Mouse (Mus musculus): ENCODE measurements around the gene Immp2l. TPM values are rescaled to one million over a fixed set of nuclear protein-coding genes. Genes with fewer than 3 reads are reported as not detected.

Gene Immp2l
- polyA plus RNA-seq, 1 experiment from 2014 or later = 7.4 TPM

DNA sequence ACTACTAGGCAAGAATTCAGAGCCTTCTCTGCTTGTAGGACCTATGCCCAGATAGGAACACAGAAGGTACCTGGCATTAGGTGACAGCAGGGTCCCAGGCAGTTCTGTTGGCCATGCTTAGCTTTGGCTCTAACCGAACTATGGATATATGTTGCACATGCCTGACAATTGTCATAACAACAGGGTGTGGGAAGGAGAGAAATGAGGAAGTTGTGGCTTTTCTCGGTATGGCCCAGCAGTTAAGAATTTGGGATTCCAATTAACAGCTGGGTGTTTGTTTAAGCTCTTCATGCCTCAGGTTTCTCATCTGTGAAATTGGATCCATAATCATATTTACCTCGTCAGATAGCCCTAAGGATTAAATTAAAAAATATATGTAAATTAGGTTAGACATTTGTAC lies 854.6 kb downstream of the Immp2l start:
- no peaks in the 10 kb centered on the region for H3K4me1 ChIP-seq (ENCODE audit: control insufficient read depth, insufficient read depth, low read length)
- H3K4me2 ChIP-seq (replicated peaks; ENCODE audit: low read depth, low read length) = no peak overlapping the region
- H3K9me3 ChIP-seq (ENCODE audit: control insufficient read depth, low read length) = no peaks in the 10 kb centered on the region
- H3K27ac ChIP-seq (ENCODE audit: low read depth, low read length) = no peak overlapping the region
- H3K27me3 ChIP-seq (ENCODE audit: control insufficient read depth, insufficient read depth, low read length) = no peaks in the 10 kb centered on the region
- ATAC-seq (ENCODE audit: low FRiP score, low TSS enrichment) = no peak
- no peak overlapping the region for H3K4me3 ChIP-seq (ENCODE audit: low read length)
- 80% methylated on average over 3 of the region's 3 CpGs for WGBS
- H3K9ac ChIP-seq (ENCODE audit: low read depth, low read length) = no peak overlapping the region
- no peaks in the 10 kb centered on the region for H3K36me3 ChIP-seq (ENCODE audit: control insufficient read depth, insufficient read depth, low read length)

DNA sequence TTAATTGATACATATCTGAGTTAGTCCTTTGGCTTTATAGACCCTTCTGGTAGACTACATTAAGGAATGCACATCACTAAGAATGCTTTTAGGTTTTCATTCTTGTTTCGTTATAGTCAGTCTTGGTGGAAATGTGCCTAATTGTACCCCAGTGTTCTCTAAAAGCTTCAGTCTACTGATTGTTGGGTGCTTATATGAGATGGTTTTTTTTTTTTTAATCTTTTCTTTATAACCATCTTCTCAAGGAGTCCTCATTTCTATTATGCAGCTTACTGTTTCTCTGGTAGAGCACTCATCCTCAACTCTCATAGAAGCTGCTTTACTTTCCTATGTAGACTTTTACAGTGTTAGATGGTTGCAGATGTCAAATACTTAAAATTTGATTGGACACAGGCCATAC lies 855.1 kb downstream of the Immp2l start:
- Histone ChIP-seq H3K4me1 (ENCODE audit: control insufficient read depth, insufficient read depth, low read length) (no peaks in the 10 kb centered on the region), H3K36me3 (ENCODE audit: control insufficient read depth, insufficient read depth, low read length) (no peaks in the 10 kb centered on the region), H3K4me3 (ENCODE audit: low read length) (no peak overlapping the region), H3K27ac (ENCODE audit: low read depth, low read length) (no peak overlapping the region), H3K27me3 (ENCODE audit: control insufficient read depth, insufficient read depth, low read length) (no peaks in the 10 kb centered on the region), H3K9me3 (ENCODE audit: control insufficient read depth, low read length) (no peaks in the 10 kb centered on the region), H3K4me2 (replicated peaks; ENCODE audit: low read depth, low read length) (no peak overlapping the region), H3K9ac (ENCODE audit: low read depth, low read length) (no peak overlapping the region)
- ATAC-seq (ENCODE audit: low FRiP score, low TSS enrichment) = no peak
- 94% methylated on average over 1 of the region's 1 CpGs for WGBS

DNA sequence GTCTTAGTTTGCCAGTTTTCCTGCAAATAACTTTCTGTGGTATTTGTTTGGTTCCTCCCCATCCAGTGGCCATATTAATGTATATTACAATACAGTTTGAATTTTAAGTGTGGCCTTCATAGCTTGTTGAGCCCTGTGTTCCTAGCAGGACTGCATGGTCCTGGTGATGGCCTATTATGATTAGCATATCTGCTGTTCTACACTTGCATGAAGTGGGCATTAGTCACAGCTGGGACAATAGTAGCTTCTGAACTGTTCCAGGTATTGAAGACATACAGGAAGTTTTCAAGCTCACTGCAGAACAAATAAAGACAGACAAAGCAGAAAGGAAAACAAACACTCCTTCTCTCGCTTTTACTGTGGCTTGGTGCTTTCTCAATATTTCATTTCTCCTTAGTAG lies 855.5 kb downstream of the Immp2l start:
- no peak overlapping the region for H3K4me2 ChIP-seq (replicated peaks; ENCODE audit: low read depth, low read length)
- 61% methylated on average over 1 of the region's 1 CpGs for WGBS
- H3K27me3 ChIP-seq (ENCODE audit: control insufficient read depth, insufficient read depth, low read length) = no peaks in the 10 kb centered on the region
- no peaks in the 10 kb centered on the region for H3K36me3 ChIP-seq (ENCODE audit: control insufficient read depth, insufficient read depth, low read length)
- no peaks in the 10 kb centered on the region for H3K4me1 ChIP-seq (ENCODE audit: control insufficient read depth, insufficient read depth, low read length)
- no peak overlapping the region for H3K4me3 ChIP-seq (ENCODE audit: low read length)
- no peak for ATAC-seq (ENCODE audit: low FRiP score, low TSS enrichment)
- no peak overlapping the region for H3K27ac ChIP-seq (ENCODE audit: low read depth, low read length)
- H3K9me3 ChIP-seq (ENCODE audit: control insufficient read depth, low read length) = no peaks in the 10 kb centered on the region
- H3K9ac ChIP-seq (ENCODE audit: low read depth, low read length) = no peak overlapping the region

DNA sequence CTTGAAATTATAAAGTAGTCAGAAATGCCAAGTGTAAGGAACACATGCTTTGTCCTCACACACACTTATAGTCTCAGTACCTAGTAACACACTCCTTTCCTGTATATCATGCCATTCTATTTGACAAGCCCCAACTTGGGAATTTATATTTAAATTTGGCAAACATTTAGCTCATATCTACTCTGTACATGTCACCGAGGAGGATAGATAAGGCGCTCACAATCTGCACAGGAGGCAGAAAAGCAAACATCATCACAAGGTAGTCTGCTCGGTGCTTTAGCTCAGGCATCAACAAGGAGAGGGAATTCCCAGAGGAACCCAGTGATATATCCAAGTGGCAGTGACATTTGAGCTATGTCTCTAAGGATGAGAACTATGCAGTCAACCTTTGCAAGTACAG lies 856.9 kb downstream of the Immp2l start:
- H3K4me2 ChIP-seq (replicated peaks; ENCODE audit: low read depth, low read length) = no peak overlapping the region
- H3K9ac ChIP-seq (ENCODE audit: low read depth, low read length) = no peak overlapping the region
- H3K27ac ChIP-seq (ENCODE audit: low read depth, low read length) = no peak overlapping the region
- H3K9me3 ChIP-seq (ENCODE audit: control insufficient read depth, low read length) = no peaks in the 10 kb centered on the region
- no peaks in the 10 kb centered on the region for H3K36me3 ChIP-seq (ENCODE audit: control insufficient read depth, insufficient read depth, low read length)
- WGBS = 86% methylated on average over 3 of the region's 3 CpGs
- no peak for ATAC-seq (ENCODE audit: low FRiP score, low TSS enrichment)
- no peak overlapping the region for H3K4me3 ChIP-seq (ENCODE audit: low read length)
- no peaks in the 10 kb centered on the region for H3K4me1 ChIP-seq (ENCODE audit: control insufficient read depth, insufficient read depth, low read length)
- H3K27me3 ChIP-seq (ENCODE audit: control insufficient read depth, insufficient read depth, low read length) = no peaks in the 10 kb centered on the region

DNA sequence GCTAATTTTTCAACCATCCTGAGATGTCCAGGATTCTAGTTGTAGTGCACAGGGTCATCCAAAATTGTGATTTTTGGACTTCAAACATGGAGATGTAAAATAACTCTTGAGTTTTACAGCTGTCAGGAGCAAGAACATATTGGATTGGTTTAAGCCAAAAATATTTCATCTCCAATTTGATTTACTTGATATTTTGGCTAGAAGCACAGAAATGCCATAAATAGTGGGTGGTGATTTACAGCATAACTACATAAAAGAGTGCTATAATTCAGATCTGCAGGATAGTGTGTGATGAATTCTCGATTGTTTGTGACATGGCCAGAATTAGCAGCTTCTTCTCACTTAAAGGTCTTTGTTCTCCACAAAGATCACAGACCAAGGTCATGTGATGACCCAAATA lies 884.1 kb downstream of the Immp2l start:
- Histone ChIP-seq H3K9ac (ENCODE audit: low read depth, low read length) (no peak overlapping the region), H3K36me3 (ENCODE audit: control insufficient read depth, insufficient read depth, low read length) (no peaks in the 10 kb centered on the region), H3K27ac (ENCODE audit: low read depth, low read length) (no peak overlapping the region), H3K4me2 (replicated peaks; ENCODE audit: low read depth, low read length) (no peak overlapping the region), H3K27me3 (ENCODE audit: control insufficient read depth, insufficient read depth, low read length) (no peaks in the 10 kb centered on the region), H3K4me1 (ENCODE audit: control insufficient read depth, insufficient read depth, low read length) (no peaks in the 10 kb centered on the region), H3K9me3 (ENCODE audit: control insufficient read depth, low read length) (no peaks in the 10 kb centered on the region), H3K4me3 (ENCODE audit: low read length) (no peak overlapping the region)
- ATAC-seq (ENCODE audit: low FRiP score, low TSS enrichment) = 0 out of 2 replicates have a peak, but pooled peaks have one; percentile 24
- WGBS = 53% methylated on average over 1 of the region's 1 CpGs

DNA sequence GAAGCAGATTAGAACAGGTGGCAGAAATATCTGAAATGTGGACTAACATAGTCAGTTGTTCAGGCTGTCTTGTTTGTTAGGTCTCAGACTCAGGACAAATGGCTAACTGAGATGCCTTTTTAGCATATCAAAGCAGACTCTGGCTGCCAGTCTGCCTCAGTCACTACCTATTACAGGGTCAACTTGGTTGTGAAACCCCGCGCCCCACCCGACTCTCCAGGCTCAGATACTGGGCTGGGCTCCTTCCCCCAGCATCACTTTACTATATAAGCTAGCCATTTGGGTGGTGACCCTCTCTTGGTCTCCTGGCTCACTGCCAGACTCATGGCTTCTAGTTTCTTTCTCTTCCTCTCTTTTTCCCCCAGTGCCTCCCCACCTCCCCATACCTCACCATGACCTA lies 887.7 kb downstream of the Immp2l start:
- no peaks in the 10 kb centered on the region for H3K9me3 ChIP-seq (ENCODE audit: control insufficient read depth, low read length)
- no peak for ATAC-seq (ENCODE audit: low FRiP score, low TSS enrichment)
- no peaks in the 10 kb centered on the region for H3K4me1 ChIP-seq (ENCODE audit: control insufficient read depth, insufficient read depth, low read length)
- H3K9ac ChIP-seq (ENCODE audit: low read depth, low read length) = no peak overlapping the region
- H3K36me3 ChIP-seq (ENCODE audit: control insufficient read depth, insufficient read depth, low read length) = no peaks in the 10 kb centered on the region
- no peaks in the 10 kb centered on the region for H3K27me3 ChIP-seq (ENCODE audit: control insufficient read depth, insufficient read depth, low read length)
- no peak overlapping the region for H3K4me3 ChIP-seq (ENCODE audit: low read length)
- 86% methylated on average over 3 of the region's 3 CpGs for WGBS
- no peak overlapping the region for H3K27ac ChIP-seq (ENCODE audit: low read depth, low read length)
- no peak overlapping the region for H3K4me2 ChIP-seq (replicated peaks; ENCODE audit: low read depth, low read length)

DNA sequence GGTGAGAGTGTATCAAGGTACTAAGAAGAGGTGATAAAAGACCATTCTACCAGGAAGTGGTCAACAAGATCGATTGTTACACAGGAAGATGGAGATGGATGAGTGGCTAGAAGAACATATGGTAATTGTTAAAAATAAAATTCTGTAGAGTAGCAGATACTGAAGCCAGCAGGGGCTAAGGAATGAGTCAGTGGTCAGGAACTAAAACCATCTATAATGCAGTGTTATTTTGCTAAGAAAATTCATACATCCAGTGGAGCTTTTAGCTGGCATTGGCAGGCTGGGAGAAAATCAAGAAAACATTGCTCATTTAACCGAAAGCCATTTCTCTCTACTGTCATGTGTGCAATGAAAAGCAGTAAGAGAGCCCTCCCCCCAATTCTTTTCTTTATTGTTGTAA lies 913.9 kb downstream of the Immp2l start:
- WGBS = 82% methylated on average over 2 of the region's 2 CpGs
- Histone ChIP-seq H3K4me1 (ENCODE audit: control insufficient read depth, insufficient read depth, low read length) (no peaks in the 10 kb centered on the region), H3K4me2 (replicated peaks; ENCODE audit: low read depth, low read length) (no peak overlapping the region), H3K36me3 (ENCODE audit: control insufficient read depth, insufficient read depth, low read length) (no peaks in the 10 kb centered on the region), H3K4me3 (ENCODE audit: low read length) (no peak overlapping the region), H3K9ac (ENCODE audit: low read depth, low read length) (no peak overlapping the region), H3K27me3 (ENCODE audit: control insufficient read depth, insufficient read depth, low read length) (no peaks in the 10 kb centered on the region), H3K9me3 (ENCODE audit: control insufficient read depth, low read length) (no peaks in the 10 kb centered on the region), H3K27ac (ENCODE audit: low read depth, low read length) (no peak overlapping the region)
- no peak for ATAC-seq (ENCODE audit: low FRiP score, low TSS enrichment)

DNA sequence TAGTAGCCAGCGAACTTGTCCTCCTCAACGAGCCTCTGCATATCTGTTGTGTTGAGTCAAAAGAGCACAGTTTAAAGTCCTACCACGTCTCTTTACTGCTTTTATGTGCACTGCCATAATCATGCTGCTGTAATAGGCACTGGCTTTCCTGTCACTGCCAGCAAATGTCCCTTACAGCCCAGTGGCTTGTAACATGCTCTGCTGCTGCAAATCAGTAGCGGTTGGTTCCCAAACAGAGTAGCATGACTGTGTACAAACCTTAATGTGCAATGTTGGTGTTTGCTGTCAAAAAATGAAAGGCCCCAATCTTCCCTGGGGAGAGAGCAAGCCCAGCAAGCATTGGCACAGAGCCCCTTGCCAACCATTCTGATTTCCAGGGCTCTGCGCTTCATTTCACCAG lies 918.0 kb downstream of the Immp2l start:
- no peaks in the 10 kb centered on the region for H3K27me3 ChIP-seq (ENCODE audit: control insufficient read depth, insufficient read depth, low read length)
- 77% methylated on average over 5 of the region's 5 CpGs for WGBS
- no peak overlapping the region for H3K4me2 ChIP-seq (replicated peaks; ENCODE audit: low read depth, low read length)
- no peaks in the 10 kb centered on the region for H3K36me3 ChIP-seq (ENCODE audit: control insufficient read depth, insufficient read depth, low read length)
- ATAC-seq (ENCODE audit: low FRiP score, low TSS enrichment) = no peak
- no peak overlapping the region for H3K4me3 ChIP-seq (ENCODE audit: low read length)
- no peak overlapping the region for H3K9ac ChIP-seq (ENCODE audit: low read depth, low read length)
- no peaks in the 10 kb centered on the region for H3K4me1 ChIP-seq (ENCODE audit: control insufficient read depth, insufficient read depth, low read length)
- no peaks in the 10 kb centered on the region for H3K9me3 ChIP-seq (ENCODE audit: control insufficient read depth, low read length)
- H3K27ac ChIP-seq (ENCODE audit: low read depth, low read length) = no peak overlapping the region

DNA sequence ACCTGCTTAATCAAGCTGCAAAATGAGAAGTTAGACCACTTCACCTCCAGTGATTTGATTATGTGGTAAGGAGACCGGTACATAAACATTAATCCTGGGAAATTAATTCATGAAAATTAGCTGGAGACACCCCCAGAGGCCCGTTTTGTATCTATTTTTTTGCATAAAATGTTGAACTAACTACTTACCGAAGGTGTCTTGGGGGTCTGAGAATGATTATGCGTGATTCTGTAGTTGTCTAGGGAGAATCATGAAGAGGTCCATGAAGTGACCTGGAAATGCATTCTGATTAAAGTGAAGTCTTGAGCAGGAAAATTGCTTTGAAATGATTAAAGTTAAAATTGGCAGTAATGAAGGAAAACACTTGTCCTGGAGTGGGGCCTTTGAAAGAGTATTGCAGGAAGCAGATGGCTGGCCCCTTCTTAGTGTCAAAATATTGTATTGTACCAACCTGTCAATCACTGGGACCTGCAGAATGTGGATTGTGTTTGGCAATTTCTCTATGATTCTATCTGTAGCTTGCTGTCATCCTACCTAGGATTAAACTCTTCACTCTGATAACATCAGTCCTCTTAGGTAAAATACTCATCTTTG lies 920.3 kb downstream of the Immp2l start:
- no peak overlapping the region for H3K27ac ChIP-seq (ENCODE audit: low read depth, low read length)
- no peaks in the 10 kb centered on the region for H3K4me1 ChIP-seq (ENCODE audit: control insufficient read depth, insufficient read depth, low read length)
- H3K4me3 ChIP-seq (ENCODE audit: low read length) = no peak overlapping the region
- WGBS = 86% methylated on average over 4 of the region's 4 CpGs
- H3K36me3 ChIP-seq (ENCODE audit: control insufficient read depth, insufficient read depth, low read length) = no peaks in the 10 kb centered on the region
- H3K4me2 ChIP-seq (replicated peaks; ENCODE audit: low read depth, low read length) = no peak overlapping the region
- no peaks in the 10 kb centered on the region for H3K27me3 ChIP-seq (ENCODE audit: control insufficient read depth, insufficient read depth, low read length)
- H3K9me3 ChIP-seq (ENCODE audit: control insufficient read depth, low read length) = no peaks in the 10 kb centered on the region
- H3K9ac ChIP-seq (ENCODE audit: low read depth, low read length) = no peak overlapping the region
- no peak for ATAC-seq (ENCODE audit: low FRiP score, low TSS enrichment)
